Mouse (Mus musculus): ENCODE measurements at regions not wholly inside any gene's neighbourhood (a gene's known extent, or its start where the extent isn't known, plus 50 kb on each side); places are given as distances from the start of the nearest gene placed in this dataset.

DNA sequence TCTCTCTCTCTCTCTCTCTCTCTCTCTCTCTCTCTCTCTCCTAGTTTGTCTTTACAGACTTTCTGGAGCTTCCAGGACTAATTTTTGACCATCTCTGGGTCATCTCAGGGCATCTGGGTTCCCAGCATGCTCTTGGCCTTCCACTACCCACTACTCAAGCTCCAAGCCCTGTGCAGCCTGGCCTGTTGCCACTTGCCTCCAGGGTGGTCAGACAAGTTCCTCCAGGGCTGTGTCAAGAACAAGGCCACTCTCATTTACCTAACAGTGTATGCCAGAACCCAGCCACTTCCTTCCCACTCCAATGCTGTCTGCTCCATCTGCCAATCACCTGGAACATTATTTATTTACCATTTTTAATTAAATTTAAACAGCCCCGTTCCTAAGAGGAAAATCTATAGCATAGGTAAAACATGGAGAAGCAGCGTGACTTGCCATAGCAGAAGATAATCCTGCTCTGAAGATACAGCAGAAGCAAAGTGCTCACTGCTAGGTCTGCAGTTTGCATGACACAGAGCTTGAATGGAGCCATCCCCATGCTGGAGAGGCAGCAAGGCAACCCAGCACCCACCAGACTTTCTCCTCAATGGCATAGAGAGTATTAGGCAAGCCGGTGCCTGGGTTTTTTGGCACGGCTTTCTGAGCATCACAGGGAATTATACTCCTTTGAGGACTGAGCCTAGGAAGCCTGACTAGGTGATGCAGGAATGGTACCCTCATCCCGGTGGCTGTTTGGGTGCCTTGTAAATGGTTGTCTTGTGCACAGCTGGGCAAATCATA is 54.0 kb downstream of the Foxi1 start:
- Histone ChIP-seq H3K27ac (replicated peaks) (no peak overlapping the region), H3K4me1 (0 out of 2 replicates have a peak, but pooled peaks cover 5% of the 10 kb centered on the region), H3K27me3 (replicated peaks; ENCODE audit: low read depth, poor library complexity, severe bottlenecking) (no peaks in the 10 kb centered on the region), H3K9me3 (no peaks in the 10 kb centered on the region), H3K4me3 (no peak overlapping the region), H3K36me3 (replicated peaks) (no peaks in the 10 kb centered on the region)
- WGBS: 85% methylated on average over 5 of the region's 5 CpGs
- DNase-seq (ENCODE audit: low spot score): no peak

DNA sequence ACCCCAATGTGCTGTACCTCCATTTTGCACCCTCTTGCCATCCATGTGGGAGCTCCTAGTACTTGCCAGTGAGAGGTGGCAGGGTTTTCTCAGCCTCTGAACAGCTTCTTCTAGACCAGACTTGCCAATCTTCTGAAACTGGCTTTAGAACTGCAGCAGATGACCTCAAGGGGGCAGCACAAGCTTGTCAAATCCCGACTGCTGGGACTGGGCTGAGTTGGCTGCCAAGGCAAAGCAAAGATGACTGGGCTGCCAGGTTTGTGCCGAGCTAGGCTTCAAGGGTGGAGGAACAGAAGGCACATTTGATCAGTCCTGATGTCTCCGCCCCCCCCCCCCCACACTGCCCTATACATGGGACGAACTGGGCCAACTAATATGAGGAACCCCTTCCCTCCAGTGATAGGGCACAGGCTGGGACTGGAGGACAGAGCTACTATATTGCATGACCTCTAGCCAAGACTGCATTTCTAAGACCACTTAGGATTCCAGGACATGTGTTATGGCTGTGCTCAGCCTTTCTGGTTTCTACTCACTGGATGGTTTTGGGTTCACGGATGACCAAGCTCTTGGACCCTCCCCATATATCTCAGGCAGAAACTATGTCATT is 51.1 kb upstream of the 4930469K13Rik start:
- Histone ChIP-seq H3K36me3 (replicated peaks) (no peaks in the 10 kb centered on the region), H3K27ac (replicated peaks) (no peak overlapping the region), H3K9me3 (no peaks in the 10 kb centered on the region), H3K4me3 (no peak overlapping the region), H3K27me3 (replicated peaks; ENCODE audit: low read depth, poor library complexity, severe bottlenecking) (no peaks in the 10 kb centered on the region), H3K4me1 (peaks cover 4% of the 10 kb centered on the region; the same call in 1 of the 2 replicates)
- 41% methylated on average over 5 of the region's 5 CpGs for WGBS
- peak; percentile 79 for DNase-seq (ENCODE audit: low spot score)

All from embryonic facial prominence, embryonic 10.5 days (tissue).